Mouse (Mus musculus) limb, embryonic 14.5 days (tissue): ENCODE measurements at regions not wholly inside any gene's neighbourhood (a gene's known extent, or its start where the extent isn't known, plus 50 kb on each side); places are given as distances from the start of the nearest gene placed in this dataset.

ENCODE experiments used
- ATAC-seq: fragments of 200-750 bp; cut with Nextera tagmentation; 2 replicates; pipeline ENCODE4 v1.8.0; 2017; ENCODE audit warnings: low read depth, moderate number of reproducible peaks, moderate TSS enrichment; ENCODE audit not compliant: low FRiP score
- DNase-seq: peaks from one replicate; pipeline ENCODE4 v3.0.0-alpha.2; 2015; ENCODE audit warnings: low spot score
- H3K27ac ChIP-seq: fragments of 300-500 bp; sonication (generic); replicated peaks from 2 replicates; pipeline ENCODE4 v1.5.1; 2014; ENCODE audit warnings: low read depth, mild to moderate bottlenecking, low read length, moderate library complexity, mixed read lengths
- H3K27me3 ChIP-seq: fragments of 300-500 bp; sonication (generic); 2 replicates; pipeline ENCODE4 v1.6.1; 2014; ENCODE audit warnings: low read length, mixed read lengths; ENCODE audit not compliant: control insufficient read depth, insufficient read depth
- H3K36me3 ChIP-seq: fragments of 300-500 bp; sonication (generic); 2 replicates; pipeline ENCODE4 v1.6.1; 2014; ENCODE audit warnings: mild to moderate bottlenecking, low read length, moderate library complexity, mixed read lengths; ENCODE audit not compliant: control insufficient read depth, insufficient read depth
- H3K4me1 ChIP-seq: fragments of 300-500 bp; sonication (generic); 2 replicates; pipeline ENCODE4 v1.6.1; 2014; ENCODE audit warnings: antibody characterized with exemption, low read length, mixed read lengths; ENCODE audit not compliant: control insufficient read depth, insufficient read depth
- H3K4me2 ChIP-seq: fragments of 300-500 bp; sonication (generic); replicated peaks from 2 replicates; pipeline ENCODE4 v1.6.1; 2014; ENCODE audit warnings: low read depth, mild to moderate bottlenecking, low read length, moderate library complexity; ENCODE audit not compliant: severe bottlenecking
- H3K4me3 ChIP-seq: fragments of 300-500 bp; sonication (generic); replicated peaks from 2 replicates; pipeline ENCODE4 v1.5.1; 2014; ENCODE audit warnings: low read length
- H3K9ac ChIP-seq: fragments of 300-500 bp; sonication (generic); 2 replicates; pipeline ENCODE4 v1.6.1; 2014; ENCODE audit warnings: mild to moderate bottlenecking, low read depth, low read length, moderate library complexity; ENCODE audit not compliant: severe bottlenecking
- H3K9me3 ChIP-seq: fragments of 300-500 bp; sonication (generic); 2 replicates; pipeline ENCODE4 v1.6.1; 2016; ENCODE audit warnings: low read length; ENCODE audit not compliant: control insufficient read depth
- POLR2A ChIP-seq: fragments of 200-500 bp; IDR thresholded peaks from 2 replicates; pipeline ENCODE4 v1.8.0; 2012; ENCODE audit warnings: inconsistent platforms, mild to moderate bottlenecking, moderate library complexity, borderline replicate concordance; ENCODE audit not compliant: insufficient read depth, insufficient read length; ENCODE audit errors: extremely low read depth
- WGBS: fragments of 180-500 bp; shearing (Covaris S2); extraction: QIAGEN DNeasy Blood & Tissue Kit; methylation state at CpG from one replicate; pipeline ENCODE4 v1.1.7; 2014; 5-methylcytosine and 5-hydroxymethylcytosine counted together

DNA sequence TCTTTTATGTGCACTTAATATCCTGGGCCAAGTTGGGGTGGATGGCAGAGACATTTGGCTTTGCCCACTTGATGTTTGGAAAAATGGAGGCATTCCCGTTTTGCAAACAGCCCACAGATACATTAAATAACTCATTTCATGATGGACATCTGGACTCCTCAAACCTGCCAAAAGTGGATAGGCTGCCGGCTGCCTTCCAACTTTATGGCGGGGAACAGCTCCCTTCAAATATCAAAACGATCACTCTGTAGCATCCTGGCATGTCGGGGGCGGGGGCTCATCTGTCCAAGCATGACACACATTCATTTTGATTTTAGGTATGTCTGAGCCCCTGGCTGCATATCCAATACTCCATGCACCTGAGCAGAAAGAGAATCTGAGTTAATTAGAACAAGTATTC, 493.3 kb downstream of the Tmem114 start:
- H3K4me1 ChIP-seq, result peaks cover 10% of the 10 kb centered on the region; the same call in 1 of the 2 replicates
- 79% methylated on average over 6 of the region's 6 CpGs for WGBS
- H3K9ac ChIP-seq, result no peak overlapping the region
- ATAC-seq (no peak), DNase-seq (no peak)
- H3K4me3 ChIP-seq, result no peak overlapping the region
- H3K27ac ChIP-seq, result no peak overlapping the region
- no peaks in the 10 kb centered on the region for H3K36me3 ChIP-seq
- no peaks in the 10 kb centered on the region for H3K27me3 ChIP-seq
- TF ChIP-seq POLR2A, result no peak
- H3K9me3 ChIP-seq, result no peaks in the 10 kb centered on the region
- H3K4me2 ChIP-seq, result no peak overlapping the region

DNA sequence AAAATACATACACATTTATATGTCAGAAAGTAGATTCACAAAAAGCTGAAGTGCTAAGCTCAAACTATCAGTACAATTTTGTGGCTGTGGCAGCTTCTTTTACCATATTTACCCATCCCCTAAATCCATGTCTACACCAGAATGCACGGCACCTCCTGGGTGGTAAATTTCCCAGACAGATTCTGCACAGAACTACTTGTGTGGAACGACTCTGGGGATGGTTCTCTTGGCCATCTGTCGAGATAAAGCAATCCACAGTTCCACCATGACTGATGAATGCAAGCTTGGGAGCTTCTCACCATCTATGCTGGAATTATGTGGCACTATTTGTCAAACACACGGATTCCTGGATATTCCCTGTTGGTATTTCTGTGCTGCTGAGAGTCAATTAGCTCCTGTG, 495.8 kb downstream of the Tmem114 start:
- no peak overlapping the region for H3K9ac ChIP-seq
- no peaks in the 10 kb centered on the region for H3K27me3 ChIP-seq
- peaks cover 10% of the 10 kb centered on the region; the same call in 1 of the 2 replicates for H3K4me1 ChIP-seq
- H3K4me2 ChIP-seq, result no peak overlapping the region
- H3K27ac ChIP-seq, result no peak overlapping the region
- ATAC-seq (no peak), DNase-seq (no peak)
- no peak overlapping the region for H3K4me3 ChIP-seq
- no peaks in the 10 kb centered on the region for H3K9me3 ChIP-seq
- no peak for TF ChIP-seq POLR2A
- no peaks in the 10 kb centered on the region for H3K36me3 ChIP-seq
- 61% methylated on average over 4 of the region's 4 CpGs for WGBS

DNA sequence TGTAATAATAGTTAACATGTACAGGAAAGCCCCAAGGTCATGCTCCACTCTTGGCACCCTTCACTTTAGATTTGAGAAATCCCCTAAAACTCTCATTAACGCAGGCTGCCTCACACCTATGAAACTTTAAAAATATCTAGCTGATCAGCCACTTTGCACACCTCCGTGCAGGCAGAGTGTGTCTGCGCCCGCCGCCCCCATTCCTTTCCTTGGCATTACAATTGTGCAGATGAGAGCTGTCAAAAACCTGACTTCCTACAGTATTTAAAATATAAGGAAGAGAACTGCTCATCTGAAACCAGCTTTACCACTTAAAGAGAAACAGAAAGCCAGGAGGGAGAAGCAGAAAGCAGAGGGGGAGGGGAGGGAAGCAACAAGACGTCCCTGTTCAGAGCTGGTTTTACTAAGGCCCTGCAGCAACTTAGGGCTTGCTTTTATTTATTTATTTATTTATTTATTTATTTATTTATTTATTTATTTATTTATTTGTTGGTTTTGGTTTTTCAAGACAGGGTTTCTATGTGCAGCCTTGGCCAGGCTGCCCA, 496.5 kb downstream of the Tmem114 start:
- WGBS, result 46% methylated on average over 6 of the region's 6 CpGs
- DNase-seq, result peak; percentile 21
- no peaks in the 10 kb centered on the region for H3K27me3 ChIP-seq
- no peaks in the 10 kb centered on the region for H3K36me3 ChIP-seq
- H3K9me3 ChIP-seq, result no peaks in the 10 kb centered on the region
- H3K4me2 ChIP-seq, result peak overlapping the region; percentile 10; the same call in 1 of the 2 replicates
- peaks cover 10% of the 10 kb centered on the region; the same call in 1 of the 2 replicates for H3K4me1 ChIP-seq
- no peak for ATAC-seq
- no peak overlapping the region for H3K4me3 ChIP-seq
- no peak overlapping the region for H3K9ac ChIP-seq
- no peak for TF ChIP-seq POLR2A
- H3K27ac ChIP-seq, result 0 out of 2 replicates have a peak overlapping the region, but pooled peaks have one; percentile 19

DNA sequence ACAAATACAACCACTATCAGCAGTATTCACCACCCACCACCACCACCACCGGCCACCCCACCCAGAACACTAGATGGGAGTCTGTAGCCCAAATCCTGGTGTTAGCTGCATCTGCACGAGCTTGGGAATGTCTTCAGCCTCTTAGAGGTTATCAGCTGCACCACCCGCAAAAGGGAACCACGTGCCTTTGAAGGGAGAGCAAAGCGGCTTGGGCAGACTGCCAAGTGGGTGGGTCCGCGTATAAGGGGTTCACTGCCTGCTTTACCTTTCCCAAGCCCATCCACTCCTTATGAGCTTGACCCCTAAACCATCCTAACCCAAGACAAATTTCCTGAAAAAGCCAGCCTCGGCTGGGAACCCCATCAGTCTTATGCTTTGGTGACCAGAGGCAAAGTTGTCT, 497.2 kb downstream of the Tmem114 start:
- WGBS, result 48% methylated on average over 8 of the region's 8 CpGs
- no peak overlapping the region for H3K4me3 ChIP-seq
- no peak for ATAC-seq
- peaks cover 10% of the 10 kb centered on the region; the same call in 1 of the 2 replicates for H3K4me1 ChIP-seq
- no peaks in the 10 kb centered on the region for H3K36me3 ChIP-seq
- H3K27me3 ChIP-seq, result no peaks in the 10 kb centered on the region
- no peak for TF ChIP-seq POLR2A
- no peaks in the 10 kb centered on the region for H3K9me3 ChIP-seq
- H3K9ac ChIP-seq, result no peak overlapping the region
- no peak overlapping the region for H3K27ac ChIP-seq
- no peak for DNase-seq
- H3K4me2 ChIP-seq, result 0 out of 2 replicates have a peak overlapping the region, but pooled peaks have one; percentile 10

DNA sequence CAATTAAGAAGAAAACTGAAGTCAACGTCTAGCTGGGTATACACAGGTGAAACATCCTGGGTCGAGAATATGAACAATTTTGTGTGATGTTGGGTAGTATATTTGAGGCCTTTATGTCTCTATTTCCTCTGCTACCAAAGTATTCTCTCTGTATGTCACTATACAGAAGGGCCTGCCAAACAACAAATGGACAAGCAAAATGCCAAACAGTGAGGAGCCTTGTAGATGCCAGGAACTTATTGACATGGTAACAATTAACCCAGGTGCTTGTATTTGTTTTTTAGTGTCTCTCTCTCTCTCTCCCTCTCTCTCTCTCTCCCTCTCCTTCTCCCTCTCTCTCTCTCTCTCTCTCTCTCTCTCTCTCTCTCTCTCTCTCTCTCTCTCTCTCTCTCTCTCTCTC, 529.1 kb downstream of the Tmem114 start:
- no peaks in the 10 kb centered on the region for H3K36me3 ChIP-seq
- H3K9me3 ChIP-seq, result no peaks in the 10 kb centered on the region
- no peak for TF ChIP-seq POLR2A
- DNase-seq (no peak), ATAC-seq (no peak)
- no peak overlapping the region for H3K4me2 ChIP-seq
- H3K27ac ChIP-seq, result no peak overlapping the region
- 73% methylated on average over 2 of the region's 2 CpGs for WGBS
- H3K27me3 ChIP-seq, result no peaks in the 10 kb centered on the region
- no peak overlapping the region for H3K9ac ChIP-seq
- no peaks in the 10 kb centered on the region for H3K4me1 ChIP-seq
- no peak overlapping the region for H3K4me3 ChIP-seq
